Mouse (Mus musculus): ENCODE data around the gene Gm8126.
"Not testable (repeated sequence)": the region's sequence is repeated elsewhere in the genome, so short reads cannot be mapped to it uniquely, and the experiment has no call there.

Gm8126 gene

GRCm38 (mm10) chr14:43258349-43258748, at the start of gene Gm8126:
Gene Gm8126, plus strand, starts transcription at chr14:43258649.
- DNase-seq (ENCODE audit: low spot score), result not testable (repeated sequence)

GRCm38 (mm10) chr14:43235204-43235603, 23.2 kb upstream of the Gm8126 start, which contains the start of gene Gm8122:
Gene Gm8122, minus strand, starts transcription at chr14:43235304.
- DNase-seq (ENCODE audit: low spot score), result not testable (repeated sequence)

- DNase-seq (ENCODE audit: low spot score), result not testable (repeated sequence)
Observed at GRCm38 (mm10) chr14:43237769-43238168, 20.7 kb upstream of the Gm8126 start.

GRCm38 (mm10) chr14:43249611-43250170, 8.8 kb upstream of the Gm8126 start:
- DNase-seq (ENCODE audit: low spot score), result not testable (repeated sequence)

GRCm38 (mm10) chr14:43250549-43251253, 7.7 kb upstream of the Gm8126 start:
- DNase-seq (ENCODE audit: low spot score), result not testable (repeated sequence)

- DNase-seq (ENCODE audit: low spot score), result not testable (repeated sequence)
Observed at GRCm38 (mm10) chr14:43256511-43256910, 1.9 kb upstream of the Gm8126 start.

- DNase-seq (ENCODE audit: low spot score), result not testable (repeated sequence)
Observed at GRCm38 (mm10) chr14:43263421-43263820, 5.0 kb downstream of the Gm8126 start.

- not testable (repeated sequence) for DNase-seq (ENCODE audit: low spot score)
Observed at GRCm38 (mm10) chr14:43268521-43269084, 10.2 kb downstream of the Gm8126 start.

GRCm38 (mm10) chr14:43269211-43269610, 10.8 kb downstream of the Gm8126 start:
- DNase-seq (ENCODE audit: low spot score), result not testable (repeated sequence)

GRCm38 (mm10) chr14:43273161-43273560, 14.7 kb downstream of the Gm8126 start:
- not testable (repeated sequence) for DNase-seq (ENCODE audit: low spot score)

GRCm38 (mm10) chr14:43274986-43275511, 16.6 kb downstream of the Gm8126 start, which contains the start of gene Gm9732:
Gene Gm9732, plus strand, starts transcription at chr14:43275036.
- DNase-seq (ENCODE audit: low spot score), result not testable (repeated sequence)

GRCm38 (mm10) chr14:43275752-43276151, 17.3 kb downstream of the Gm8126 start:
- not testable (repeated sequence) for DNase-seq (ENCODE audit: low spot score)

GRCm38 (mm10) chr14:43277468-43277867, 19.0 kb downstream of the Gm8126 start:
- not testable (repeated sequence) for DNase-seq (ENCODE audit: low spot score)

- not testable (repeated sequence) for DNase-seq (ENCODE audit: low spot score)
Observed at GRCm38 (mm10) chr14:43278146-43278545, 19.7 kb downstream of the Gm8126 start.

GRCm38 (mm10) chr14:43278681-43279080, 20.2 kb downstream of the Gm8126 start:
- DNase-seq (ENCODE audit: low spot score), result not testable (repeated sequence)

- not testable (repeated sequence) for DNase-seq (ENCODE audit: low spot score)
Observed at GRCm38 (mm10) chr14:43293503-43293902, 35.1 kb downstream of the Gm8126 start, which contains the start of gene Gm8127. Gene Gm8127, minus strand, starts transcription at chr14:43293832.

Data from embryo, embryonic 10.5 days (tissue).